Mouse (Mus musculus) hindbrain, postnatal 0 days (tissue): ENCODE results near the gene Ntrk1. TPM values are rescaled to one million over a fixed set of nuclear protein-coding genes. Genes with fewer than 3 reads are reported as not detected.
A peak's percentile ranks its signal among the peaks of the same experiment; 100 is the strongest.

ENCODE experiments used
- ATAC-seq: fragments of 200-750 bp; cut with Nextera tagmentation; 2 replicates; pipeline ENCODE4 v1.8.0; 2017; ENCODE audit warnings: mild to moderate bottlenecking, moderate TSS enrichment, moderate library complexity
- DNase-seq: peaks from one replicate; pipeline ENCODE4 v3.0.0-alpha.2; 2015; ENCODE audit warnings: low spot score
- H3K27ac ChIP-seq: fragments of 300-500 bp; sonication (generic); 2 replicates; pipeline ENCODE4 v1.5.1; 2014; ENCODE audit warnings: mild to moderate bottlenecking
- H3K27me3 ChIP-seq: fragments of 300-500 bp; sonication (generic); 2 replicates; pipeline ENCODE4 v1.6.1; 2014; ENCODE audit warnings: low read length, mixed read lengths; ENCODE audit not compliant: insufficient read depth
- H3K36me3 ChIP-seq: fragments of 300-500 bp; sonication (generic); 2 replicates; pipeline ENCODE4 v1.6.1; 2014; ENCODE audit warnings: low read length, mixed read lengths; ENCODE audit not compliant: insufficient read depth
- H3K4me1 ChIP-seq: fragments of 300-500 bp; sonication (generic); 2 replicates; pipeline ENCODE4 v1.6.1; 2014; ENCODE audit warnings: antibody characterized with exemption, low read length, mixed read lengths; ENCODE audit not compliant: insufficient read depth
- H3K4me2 ChIP-seq: fragments of 300-500 bp; sonication (generic); 2 replicates; pipeline ENCODE4 v1.6.1; 2014; ENCODE audit warnings: low read depth, mild to moderate bottlenecking, low read length, moderate library complexity, mixed read lengths
- H3K4me3 ChIP-seq: fragments of 300-500 bp; sonication (generic); 2 replicates; pipeline ENCODE4 v1.5.1; 2014; ENCODE audit warnings: low read length
- H3K9ac ChIP-seq: fragments of 300-500 bp; sonication (generic); replicated peaks from 2 replicates; pipeline ENCODE4 v1.6.1; 2014; ENCODE audit warnings: mild to moderate bottlenecking, low read length, moderate library complexity, mixed read lengths
- H3K9me3 ChIP-seq: fragments of 300-500 bp; sonication (generic); 2 replicates; pipeline ENCODE4 v1.6.1; 2016; ENCODE audit warnings: low read length, mixed read lengths
- CTCF ChIP-seq: IDR thresholded peaks from 2 replicates; pipeline ENCODE4 v1.5.1; 2016; ENCODE audit warnings: antibody characterized with exemption, control low read depth, low read depth
- WGBS: fragments of 180-500 bp; shearing (Covaris S2); extraction: QIAGEN DNeasy Blood & Tissue Kit; methylation state at CpG from one replicate; pipeline ENCODE4 v1.1.7; 2014; 5-methylcytosine and 5-hydroxymethylcytosine counted together
- polyA plus RNA-seq: library from polyadenylated mRNA; unstranded; fragments of >200 nt; fragmentation: Nextera tagmentation; extraction: Ambion mirVana; gene quantifications from 2 replicates; pipeline ENCODE4 v1.2.1, GENCODE M21; 2015
- total RNA-seq: library from RNA; depleted of rRNA; stranded (reverse); fragments of >200 nt; gene quantifications from 2 replicates; pipeline ENCODE4 v1.2.3, GENCODE M21; 2014

Ntrk1 gene
- total and polyA plus RNA-seq, 2 experiments from 2014 or later: 4.8 to 5.2 TPM

GRCm38 (mm10) chr3:87818226-87818625, 23.3 kb upstream of the Ntrk1 start:
- TF ChIP-seq CTCF: no peak
- Histone ChIP-seq H3K9me3 (no peaks in the 10 kb centered on the region), H3K4me1 (0 out of 2 replicates have a peak, but pooled peaks cover 6% of the 10 kb centered on the region), H3K4me2 (no peak overlapping the region), H3K4me3 (no peak overlapping the region), H3K9ac (no peak overlapping the region), H3K27me3 (0 out of 2 replicates have a peak, but pooled peaks cover 4% of the 10 kb centered on the region), H3K27ac (no peak overlapping the region), H3K36me3 (no peaks in the 10 kb centered on the region)
- WGBS: 60% methylated on average over 12 of the region's 12 CpGs
- DNase-seq: no peak
- ATAC-seq: no peak

- 0 out of 2 replicates have a peak, but pooled peaks cover 4% of the 10 kb centered on the region for H3K27me3 ChIP-seq
- no peaks in the 10 kb centered on the region for H3K36me3 ChIP-seq
- H3K27ac ChIP-seq: no peak overlapping the region
- H3K4me1 ChIP-seq: 0 out of 2 replicates have a peak, but pooled peaks cover 6% of the 10 kb centered on the region
- no peak overlapping the region for H3K4me3 ChIP-seq
- H3K9me3 ChIP-seq: no peaks in the 10 kb centered on the region
- H3K4me2 ChIP-seq: no peak overlapping the region
- peak; percentile 88 for DNase-seq
- no peak overlapping the region for H3K9ac ChIP-seq
- peak; percentile 89 for TF ChIP-seq CTCF
- ATAC-seq: peak; percentile 39
- 4% methylated on average over 12 of the region's 12 CpGs for WGBS
These were observed 21.7 kb upstream of the Ntrk1 start for GRCm38 (mm10) chr3:87816646-87817093.

GRCm38 (mm10) chr3:87816166-87816565, 21.2 kb upstream of the Ntrk1 start:
- Histone ChIP-seq H3K9ac (no peak overlapping the region), H3K9me3 (no peaks in the 10 kb centered on the region), H3K36me3 (no peaks in the 10 kb centered on the region), H3K27ac (no peak overlapping the region), H3K4me2 (no peak overlapping the region), H3K4me3 (no peak overlapping the region), H3K27me3 (peaks cover 4% of the 10 kb centered on the region; the same call in 1 of the 2 replicates), H3K4me1 (0 out of 2 replicates have a peak, but pooled peaks cover 6% of the 10 kb centered on the region)
- TF ChIP-seq CTCF: no peak
- DNase-seq (no peak), ATAC-seq (peak; percentile 32; the same call in 1 of the 2 replicates)
- 59% methylated on average over 6 of the region's 6 CpGs for WGBS

- Histone ChIP-seq H3K4me1 (0 out of 2 replicates have a peak, but pooled peaks cover 10% of the 10 kb centered on the region), H3K4me3 (no peak overlapping the region), H3K4me2 (no peak overlapping the region), H3K36me3 (no peaks in the 10 kb centered on the region), H3K9ac (no peak overlapping the region; the same call in 1 of the 2 replicates), H3K27ac (no peak overlapping the region), H3K9me3 (no peaks in the 10 kb centered on the region), H3K27me3 (peaks cover 29% of the 10 kb centered on the region)
- no peak for DNase-seq
- WGBS: 56% methylated on average over 10 of the region's 10 CpGs
- no peak for ATAC-seq
- no peak for TF ChIP-seq CTCF
These were observed 17.9 kb upstream of the Ntrk1 start for GRCm38 (mm10) chr3:87812873-87813272.

GRCm38 (mm10) chr3:87812413-87812812, 17.5 kb upstream of the Ntrk1 start:
- H3K27ac ChIP-seq: no peak overlapping the region
- H3K4me2 ChIP-seq: no peak overlapping the region
- no peak overlapping the region for H3K4me3 ChIP-seq
- no peaks in the 10 kb centered on the region for H3K9me3 ChIP-seq
- WGBS: 79% methylated on average over 4 of the region's 4 CpGs
- no peak for TF ChIP-seq CTCF
- H3K36me3 ChIP-seq: no peaks in the 10 kb centered on the region
- H3K4me1 ChIP-seq: 0 out of 2 replicates have a peak, but pooled peaks cover 10% of the 10 kb centered on the region
- H3K27me3 ChIP-seq: peaks cover 29% of the 10 kb centered on the region
- no peak overlapping the region for H3K9ac ChIP-seq
- DNase-seq: no peak
- ATAC-seq: no peak

GRCm38 (mm10) chr3:87811297-87811696, 16.3 kb upstream of the Ntrk1 start:
- Histone ChIP-seq H3K27ac (no peak overlapping the region), H3K9ac (no peak overlapping the region), H3K4me2 (no peak overlapping the region), H3K9me3 (no peaks in the 10 kb centered on the region), H3K4me1 (0 out of 2 replicates have a peak, but pooled peaks cover 4% of the 10 kb centered on the region), H3K27me3 (peaks cover 29% of the 10 kb centered on the region), H3K4me3 (no peak overlapping the region), H3K36me3 (no peaks in the 10 kb centered on the region)
- 86% methylated on average over 8 of the region's 8 CpGs for WGBS
- ATAC-seq: no peak
- TF ChIP-seq CTCF: no peak
- no peak for DNase-seq

- peak overlapping the region; percentile 21; the same call in 1 of the 2 replicates for H3K9ac ChIP-seq
- TF ChIP-seq CTCF: no peak
These were observed 14.5 kb upstream of the Ntrk1 start for GRCm38 (mm10) chr3:87809322-87809962.

More at GRCm38 (mm10) chr3:87809322-87809962, 14.5 kb upstream of the Ntrk1 start:
- Histone ChIP-seq H3K4me1 (0 out of 2 replicates have a peak, but pooled peaks cover 4% of the 10 kb centered on the region), H3K4me3 (peak overlapping the region; percentile 21), H3K4me2 (peak overlapping the region; percentile 48), H3K27me3 (peaks cover 29% of the 10 kb centered on the region), H3K36me3 (no peaks in the 10 kb centered on the region), H3K27ac (no peak overlapping the region), H3K9me3 (no peaks in the 10 kb centered on the region)
- DNase-seq (no peak), ATAC-seq (peak; percentile 63)
- WGBS: 5% methylated on average over 28 of the region's 28 CpGs
